Mouse (Mus musculus) gastrocnemius, adult 2 months (tissue): ENCODE data around the gene Mipep. TPM values are rescaled to one million over a fixed set of nuclear protein-coding genes. Genes with fewer than 3 reads are reported as not detected.
A peak's percentile ranks its signal among the peaks of the same experiment; 100 is the strongest.

Experiments used
- DNase-seq: peaks from one replicate; pipeline ENCODE4 v3.0.0; 2022
- H3K27ac ChIP-seq: fragments of 200-600 bp; 2 replicates; pipeline ENCODE4 v1.8.1; 2022; ENCODE audit warnings: mild to moderate bottlenecking
- H3K4me3 ChIP-seq: fragments of 200-600 bp; 2 replicates; pipeline ENCODE4 v1.8.1; 2022; ENCODE audit warnings: mild to moderate bottlenecking, moderate library complexity
- CTCF ChIP-seq: fragments of 200-600 bp; IDR thresholded peaks from 2 replicates; pipeline ENCODE4 v1.8.1; 2022; ENCODE audit warnings: antibody characterized with exemption, mild to moderate bottlenecking, moderate library complexity
- intact Hi-C: fragments of 180-260 bp; cut with DNase I; formaldehyde crosslinking; loops from one replicate; pipeline ENCODE4 v1.15.1; 2025
- total RNA-seq, 2 experiments: library from RNA; stranded (reverse); gene quantifications; 2 replicates each; pipeline ENCODE4 v1.2.3; 2021

Mipep gene
- total RNA-seq, 2 experiments from 2014 or later: 32.7 to 38.3 TPM

GRCm38 (mm10) chr14:60790103-60790502 lies 5.7 kb downstream of the Mipep start:
- intact Hi-C loops: no loop called here
- peak; percentile 51 for DNase-seq
- peak; percentile 75 for TF ChIP-seq CTCF

GRCm38 (mm10) chr14:60796600-60797322 lies 12.4 kb downstream of the Mipep start:
- intact Hi-C loops: loop anchor here (5.0 kb wide), 1 partner anchor 291 kb away; no protein-coding TSS in a partner anchor
- TF ChIP-seq CTCF: no peak
- DNase-seq: no peak
- Histone ChIP-seq H3K27ac (no peak overlapping the region), H3K4me3 (no peak overlapping the region)

More at GRCm38 (mm10) chr14:60790103-60790502, 5.7 kb downstream of the Mipep start:
- no peak overlapping the region for H3K27ac ChIP-seq
- H3K4me3 ChIP-seq: no peak overlapping the region

GRCm38 (mm10) chr14:60797596-60797995 lies 13.2 kb downstream of the Mipep start:
- Histone ChIP-seq H3K27ac (no peak overlapping the region), H3K4me3 (no peak overlapping the region)
- intact Hi-C loops: loop anchor here (5.0 kb wide), 1 partner anchor 290 kb away; no protein-coding TSS in a partner anchor
- TF ChIP-seq CTCF: no peak
- DNase-seq: no peak

DNA sequence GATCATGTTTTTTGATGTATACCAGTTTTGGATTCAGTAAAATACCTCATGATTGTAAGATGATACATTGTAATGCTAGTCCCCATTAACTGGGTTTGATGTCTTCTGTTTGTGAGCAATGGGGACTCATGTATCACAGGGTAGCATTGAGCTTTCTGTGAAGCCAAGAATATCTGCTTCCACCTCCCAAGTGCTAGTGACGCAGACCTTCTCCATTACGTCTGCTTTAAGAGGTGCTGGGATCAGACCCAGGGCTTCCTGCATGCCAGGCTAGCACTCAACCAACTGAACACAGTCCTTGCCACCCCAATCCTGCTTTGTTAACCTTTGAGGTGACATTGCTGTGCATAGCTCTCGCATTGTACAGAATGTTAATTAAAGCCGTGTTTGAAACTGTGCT lies 14.3 kb downstream of the Mipep start:
- TF ChIP-seq CTCF: no peak
- DNase-seq: peak; percentile 48
- intact Hi-C loops: loop anchor here (1.0 to 5.0 kb wide), 3 partner anchors 289 to 496 kb away; no protein-coding TSS in a partner anchor
- Histone ChIP-seq H3K4me3 (no peak overlapping the region), H3K27ac (peak overlapping the region; percentile 20; the same call in 1 of the 2 replicates)

DNA sequence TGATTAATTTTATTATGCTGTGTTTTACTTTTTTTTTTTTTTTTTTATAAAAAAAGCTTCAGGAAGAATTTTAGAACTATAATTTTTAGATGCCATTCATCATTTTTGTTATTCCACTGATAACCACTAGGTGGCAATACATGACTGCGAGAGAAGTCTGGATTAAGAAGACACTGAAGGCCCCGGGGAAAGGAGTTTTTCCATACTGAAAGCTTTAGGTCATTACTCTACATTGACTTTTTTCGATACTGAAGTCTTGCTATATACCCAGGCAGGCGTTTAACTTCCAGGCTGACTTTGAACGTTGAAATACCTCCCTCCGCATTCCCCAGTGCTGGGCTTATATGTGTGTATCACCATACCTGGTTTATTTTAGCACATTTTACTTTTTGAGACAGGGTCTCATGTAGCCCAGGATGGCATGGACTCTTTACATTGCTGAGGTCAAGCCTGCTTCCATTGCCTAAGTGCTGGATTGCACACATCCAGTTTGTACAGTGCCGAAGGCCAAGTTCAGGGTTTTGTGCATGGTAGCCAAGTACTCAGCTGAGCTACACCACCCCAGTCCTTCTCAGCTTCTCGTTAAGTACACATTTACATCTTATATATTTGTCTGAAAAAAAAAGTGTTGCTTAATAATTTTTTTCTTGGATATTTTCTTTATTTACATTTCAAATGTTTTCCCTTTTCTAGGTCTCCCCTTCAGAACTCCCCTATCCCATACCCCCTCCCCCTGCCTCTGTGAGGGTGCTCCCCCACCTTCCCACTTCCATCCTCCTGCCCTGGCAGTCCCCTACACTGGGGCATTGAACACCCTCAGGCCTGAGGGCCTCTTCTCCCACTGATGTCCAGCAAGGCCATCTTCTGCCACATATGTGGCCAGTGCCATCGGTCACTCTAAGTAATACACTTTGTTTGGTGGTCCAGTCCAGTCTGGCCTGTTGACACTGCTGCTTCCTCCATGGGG lies 15.7 kb downstream of the Mipep start:
- Histone ChIP-seq H3K4me3 (no peak overlapping the region), H3K27ac (no peak overlapping the region)
- intact Hi-C loops: loop anchor here (1.0 to 5.0 kb wide), 3 partner anchors 287 to 495 kb away; no protein-coding TSS in a partner anchor
- TF ChIP-seq CTCF: peak; percentile 81
- DNase-seq: no peak

- no peak for TF ChIP-seq CTCF
- no peak for DNase-seq
- no peak overlapping the region for H3K4me3 ChIP-seq
- no peak overlapping the region for H3K27ac ChIP-seq
- intact Hi-C loops: no loop called here
These were observed 17.7 kb downstream of the Mipep start for GRCm38 (mm10) chr14:60802026-60802425.

- Histone ChIP-seq H3K4me3 (no peak overlapping the region), H3K27ac (no peak overlapping the region; the same call in 1 of the 2 replicates)
- no peak for TF ChIP-seq CTCF
- no peak for DNase-seq
- intact Hi-C loops: no loop called here
These were observed 20.6 kb downstream of the Mipep start for GRCm38 (mm10) chr14:60804978-60805377.

DNA sequence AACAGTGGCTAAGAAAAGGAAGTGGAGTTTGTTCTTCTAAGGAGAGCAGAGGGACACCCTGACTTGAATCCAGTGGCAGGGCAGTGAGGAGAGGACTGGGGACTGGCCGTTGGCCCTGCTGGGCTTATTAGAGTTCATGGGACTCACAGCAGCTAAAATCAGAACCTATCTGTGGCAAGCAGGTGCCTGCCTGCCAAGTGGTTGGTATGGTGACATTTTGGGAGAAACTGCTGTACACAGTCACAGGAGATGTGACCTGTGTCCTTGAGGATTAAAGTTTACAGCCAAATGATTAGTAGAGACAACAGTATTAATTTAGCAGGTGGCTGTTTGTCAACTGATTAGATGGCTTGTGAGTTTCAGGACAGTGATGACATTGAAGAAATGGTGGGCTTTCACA lies 21.5 kb downstream of the Mipep start:
- DNase-seq: peak; percentile 47
- no peak for TF ChIP-seq CTCF

DNA sequence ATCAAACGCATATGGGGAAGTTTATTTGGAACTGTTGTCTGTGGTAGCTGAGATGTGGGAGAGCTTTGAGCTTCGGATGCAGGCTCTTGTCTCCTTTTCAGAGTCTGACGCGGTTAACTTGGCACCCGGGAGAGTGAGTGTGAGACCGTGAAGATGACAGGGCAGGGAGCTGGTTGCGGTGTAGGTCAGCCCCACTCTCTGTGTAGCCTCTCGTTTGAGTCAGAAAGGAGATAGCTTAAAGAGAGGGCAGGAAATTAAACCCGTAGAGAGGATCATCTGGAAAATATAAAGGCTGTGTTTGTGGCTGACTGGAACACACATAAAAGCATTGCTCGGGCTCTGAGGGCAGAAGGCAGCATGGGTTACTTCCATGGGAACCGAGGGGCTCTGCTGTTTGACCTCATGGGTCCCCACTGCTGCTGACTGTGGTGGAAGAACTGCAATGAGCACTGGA lies 22.5 kb downstream of the Mipep start:
- H3K27ac ChIP-seq: no peak overlapping the region
- no peak for TF ChIP-seq CTCF
- intact Hi-C loops: no loop called here

More for the DNA sequence above, 21.5 kb downstream of the Mipep start:
- peak overlapping the region; percentile 65 for H3K27ac ChIP-seq
- intact Hi-C loops: no loop called here
- H3K4me3 ChIP-seq: no peak overlapping the region

GRCm38 (mm10) chr14:60809881-60810280 lies 25.5 kb downstream of the Mipep start:
- TF ChIP-seq CTCF: no peak

More for the DNA sequence above, 22.5 kb downstream of the Mipep start:
- no peak overlapping the region for H3K4me3 ChIP-seq
- DNase-seq: no peak

GRCm38 (mm10) chr14:60811547-60811946 lies 27.2 kb downstream of the Mipep start:
- Histone ChIP-seq H3K27ac (no peak overlapping the region), H3K4me3 (no peak overlapping the region)
- DNase-seq: no peak
- intact Hi-C loops: no loop called here
- no peak for TF ChIP-seq CTCF

More at GRCm38 (mm10) chr14:60809881-60810280, 25.5 kb downstream of the Mipep start:
- intact Hi-C loops: no loop called here
- no peak overlapping the region for H3K4me3 ChIP-seq
- no peak for DNase-seq
- no peak overlapping the region for H3K27ac ChIP-seq

- TF ChIP-seq CTCF: no peak
- no peak for DNase-seq
- intact Hi-C loops: no loop called here
- H3K27ac ChIP-seq: no peak overlapping the region
- H3K4me3 ChIP-seq: no peak overlapping the region
These were observed 30.7 kb downstream of the Mipep start for GRCm38 (mm10) chr14:60815098-60815497.
